Mouse (Mus musculus) liver, embryonic 18 days (tissue): ENCODE measurements around the gene Gm21704. TPM values are rescaled to one million over a fixed set of nuclear protein-coding genes. Genes with fewer than 3 reads are reported as not detected.

Experiments used
- polyA plus RNA-seq: library from polyadenylated mRNA; depleted of rRNA; stranded (reverse); fragments of >200 nt; gene quantifications from 2 replicates; pipeline ENCODE4 v1.2.3, GENCODE M21; 2012; rRNA removed

The Gm21704 gene
- not detected in 2 replicates for polyA plus RNA-seq

GRCm38 (mm10) chrY:3410067-3410466 is at the start of gene Gm21704, which contains the start of gene Gm21708:
Gm21704 (minus strand) TSS chrY:3410167.
Gm21708 (minus strand) TSS chrY:3410167.

GRCm38 (mm10) chrY:3345229-3345628 is 64.7 kb downstream of the Gm21704 start, which contains the start of gene Gm21693:
Gm21693 (minus strand) TSS chrY:3345329.

Other genes with a start within 250 kb of the Gm21704 start
- not detected in 2 replicates for gene Gm21677, start 103.7 kb downstream of the Gm21704 start, polyA plus RNA-seq
- not detected in 2 replicates for gene Gm21693, start 64.8 kb downstream of the Gm21704 start, polyA plus RNA-seq
- not detected in 2 replicates for gene Gm21708, start within 50 bp of the Gm21704 start, polyA plus RNA-seq